Mouse (Mus musculus) kidney, adult 11 months (tissue): Measurements from ENCODE around the gene Nop16.
"Not testable (repeated sequence)": the region's sequence is repeated elsewhere in the genome, so short reads cannot be mapped to it uniquely, and the experiment has no call there.

ENCODE experiments used
- DNase-seq: peaks from one replicate; pipeline ENCODE4 v3.0.0; 2022

Nop16 gene

DNA sequence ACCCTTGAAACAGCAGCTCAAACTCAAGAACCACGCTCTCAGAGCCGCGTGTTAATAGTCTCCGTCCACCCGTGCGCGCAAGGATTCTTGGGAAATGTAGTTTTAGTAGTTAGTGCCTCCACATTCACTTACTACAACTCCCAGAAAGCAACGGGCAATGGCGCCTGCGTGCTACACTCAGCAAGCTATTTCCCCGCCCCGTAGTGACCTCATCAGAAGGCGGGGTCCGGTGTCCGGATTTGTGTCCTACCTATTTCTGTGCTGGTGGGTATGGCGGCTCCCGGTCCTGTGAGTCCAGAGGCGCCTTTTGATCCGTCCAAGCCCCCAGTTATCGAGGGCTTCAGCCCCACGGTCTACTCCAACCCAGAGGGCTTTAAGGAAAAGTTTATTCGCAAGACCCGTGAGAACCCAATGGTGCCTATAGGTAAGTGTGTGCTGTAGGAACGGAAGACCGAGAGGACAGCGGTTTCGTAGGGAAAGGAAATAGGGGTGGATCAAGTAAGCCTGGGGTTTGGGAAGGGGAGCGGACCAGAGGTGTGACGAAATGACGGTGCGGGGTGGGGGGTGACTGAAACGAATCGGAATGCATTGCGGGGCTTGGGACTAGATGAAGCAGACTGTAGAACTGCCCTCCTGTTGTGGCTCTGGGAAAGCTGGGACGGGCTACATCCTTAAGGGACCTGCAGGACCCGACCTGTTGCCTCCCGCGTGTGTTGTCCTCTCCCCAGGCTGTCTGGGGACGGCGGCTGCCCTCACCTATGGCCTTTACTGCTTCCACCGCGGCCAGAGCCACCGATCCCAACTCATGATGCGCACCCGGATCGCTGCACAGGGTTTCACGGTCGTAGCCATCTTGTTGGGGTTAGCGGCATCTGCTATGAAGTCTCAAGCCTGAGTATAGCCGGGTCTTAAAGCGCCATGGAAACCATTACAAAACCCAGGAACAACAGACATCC is at the start of gene Nop16, which contains the start of gene Higd2a:
Nop16 (minus strand) TSS at position 95 of the 956 bp plus-strand sequence.
Higd2a (plus strand) TSS at position 212 of the 956 bp plus-strand sequence.
- peak; percentile 99 for DNase-seq

DNA sequence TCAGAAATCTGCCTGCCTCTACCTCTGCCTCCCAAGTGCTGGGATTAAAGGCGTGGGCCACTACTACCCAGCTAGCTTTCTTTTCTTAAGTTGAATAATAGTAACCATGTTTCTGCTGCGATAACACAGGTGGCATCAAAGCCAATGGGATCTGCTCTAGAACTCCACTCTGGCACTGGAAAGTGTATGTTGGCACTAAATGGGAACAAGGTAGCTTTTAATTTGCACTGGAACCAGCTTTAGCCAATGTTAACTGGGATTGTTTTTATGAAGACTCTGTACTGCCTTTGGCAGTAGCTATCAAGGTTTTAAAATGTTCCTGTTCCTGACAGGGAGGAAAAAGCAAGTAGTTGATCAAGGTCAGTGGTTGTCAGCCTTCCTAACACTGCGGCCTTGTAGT is 45.1 kb upstream of the Nop16 start:
- DNase-seq = no peak

GRCm38 (mm10) chr13:54632731-54633277 is 42.9 kb upstream of the Nop16 start:
- DNase-seq = peak; percentile 29

DNA sequence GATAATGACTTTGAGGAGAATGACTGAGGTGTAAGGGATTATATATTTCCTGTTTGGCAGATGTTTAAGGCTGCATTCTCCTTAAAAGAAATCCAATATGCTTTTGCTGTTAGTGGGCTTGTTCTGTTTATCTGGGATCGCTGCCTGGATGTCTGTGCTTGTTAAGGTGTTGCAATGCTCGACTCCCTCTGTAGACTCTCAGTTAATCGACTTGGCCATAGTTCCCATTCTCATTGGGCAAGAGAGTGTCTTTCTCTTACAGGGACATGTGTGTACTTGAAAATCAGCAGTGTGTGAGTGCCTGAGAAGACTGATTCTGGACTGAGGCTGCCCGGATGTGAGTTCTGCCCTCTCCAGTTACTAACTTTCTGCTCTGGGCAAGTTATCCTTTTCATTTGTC is 39.2 kb upstream of the Nop16 start:
- DNase-seq = no peak

GRCm38 (mm10) chr13:54621960-54622521 is 32.2 kb upstream of the Nop16 start:
- no peak for DNase-seq

DNA sequence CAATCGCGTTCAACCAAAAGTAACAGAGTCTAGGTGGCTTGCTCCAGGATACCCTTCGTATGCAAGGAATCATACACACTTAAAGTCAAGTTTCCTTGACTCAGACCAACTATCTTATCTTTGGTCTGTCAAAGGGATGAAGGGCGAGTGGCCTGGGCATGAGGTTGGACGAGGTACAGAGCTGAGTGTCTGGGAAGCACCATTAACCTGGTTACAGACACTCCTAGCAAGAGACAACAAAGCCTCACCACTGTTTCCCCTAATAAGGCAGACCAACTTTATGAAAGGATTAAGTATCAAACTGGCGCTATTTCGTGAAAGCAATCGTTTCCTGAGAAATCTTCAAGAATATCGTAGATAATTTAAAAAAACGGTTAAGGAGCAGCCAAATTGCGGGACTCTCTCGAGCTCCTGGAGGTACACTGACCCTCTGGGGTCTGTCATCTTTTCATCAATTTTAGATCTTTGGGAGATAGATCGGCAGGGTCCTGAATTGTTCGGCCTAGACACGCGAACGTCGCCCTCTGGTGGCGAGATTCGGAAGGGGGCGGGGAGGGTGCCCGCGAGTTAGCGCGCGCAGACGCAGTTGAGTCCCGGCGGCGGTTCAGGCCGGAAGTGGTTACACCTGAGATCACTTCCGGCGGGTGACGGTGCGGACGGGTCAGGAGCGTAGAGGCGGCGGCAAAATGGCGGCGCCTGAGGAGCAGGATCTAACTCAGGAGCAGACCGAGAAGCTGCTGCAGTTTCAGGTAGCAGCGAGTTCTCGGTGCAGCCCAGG is 31.5 kb upstream of the Nop16 start, which contains the start of gene Faf2:
Faf2 (plus strand) TSS at position 630 of the 778 bp plus-strand sequence.
- peak; percentile 96 for DNase-seq

DNA sequence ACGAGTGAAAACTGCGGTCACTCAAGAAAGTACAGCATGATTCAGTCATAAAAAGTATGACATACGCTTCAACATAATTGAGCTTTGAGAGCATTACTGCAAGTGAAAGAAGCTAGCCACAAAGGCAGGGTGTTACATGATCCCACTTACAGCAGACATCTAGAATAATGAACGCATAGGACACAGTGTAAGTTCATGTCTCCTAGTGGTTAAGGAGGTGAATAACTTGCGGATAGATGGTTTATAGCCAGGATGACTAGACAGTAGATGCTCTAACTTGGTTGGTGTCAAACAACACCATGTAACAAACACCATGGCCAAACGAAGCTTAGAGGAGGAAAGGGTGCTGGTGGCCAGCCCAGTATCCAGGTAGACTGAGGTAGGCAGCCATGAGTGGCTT is 27.1 kb upstream of the Nop16 start:
- no peak for DNase-seq

- no peak for DNase-seq
These were observed 26.4 kb upstream of the Nop16 start for GRCm38 (mm10) chr13:54616307-54616706.

DNA sequence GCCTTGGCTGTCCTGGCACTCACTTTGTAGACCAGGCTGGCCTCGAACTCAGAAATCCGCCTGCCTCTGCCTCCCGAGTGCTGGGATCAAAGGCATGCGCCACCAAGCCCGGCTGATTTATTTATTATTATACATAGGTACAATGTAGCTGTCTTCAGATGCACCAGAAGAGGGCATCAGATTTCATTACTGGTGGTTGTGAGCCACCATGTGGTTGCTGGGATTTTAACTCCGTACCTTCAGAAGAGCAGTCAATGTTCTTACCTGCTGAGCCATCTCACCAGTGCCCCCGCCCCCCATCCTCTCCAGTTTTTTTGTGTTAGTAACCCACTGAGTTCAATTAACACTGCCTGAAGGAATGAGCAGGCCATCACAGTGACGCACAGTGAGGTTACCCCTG is 23.3 kb upstream of the Nop16 start:
- not testable (repeated sequence) for DNase-seq

- DNase-seq = peak; percentile 82
These were observed 21.3 kb upstream of the Nop16 start, which contains the start of gene Cltb for GRCm38 (mm10) chr13:54610972-54611754. Cltb (minus strand) TSS chr13:54611344.

DNA sequence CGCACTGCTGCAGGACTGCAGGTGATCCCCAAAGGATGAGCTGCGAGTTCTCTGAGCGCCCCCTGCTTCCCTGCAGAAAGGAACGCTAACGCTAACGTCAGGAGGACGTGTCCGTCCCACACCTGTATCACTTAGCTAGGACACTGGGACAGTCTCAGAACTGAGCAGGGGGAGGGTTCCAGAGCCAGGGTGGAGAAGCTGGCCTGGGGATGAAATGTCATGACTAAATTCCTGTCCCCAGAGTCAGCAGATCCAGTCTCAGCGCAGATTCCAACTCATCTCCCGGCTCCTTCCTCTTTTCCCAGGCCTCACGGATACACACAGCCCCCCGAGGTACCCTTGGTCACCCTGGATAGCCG is 20.7 kb upstream of the Nop16 start:
- no peak for DNase-seq

GRCm38 (mm10) chr13:54609301-54609700 is 19.4 kb upstream of the Nop16 start:
- DNase-seq = no peak

- DNase-seq = no peak
These were observed 18.8 kb upstream of the Nop16 start for GRCm38 (mm10) chr13:54608666-54609065.

GRCm38 (mm10) chr13:54608002-54608401 is 18.1 kb upstream of the Nop16 start:
- no peak for DNase-seq

DNA sequence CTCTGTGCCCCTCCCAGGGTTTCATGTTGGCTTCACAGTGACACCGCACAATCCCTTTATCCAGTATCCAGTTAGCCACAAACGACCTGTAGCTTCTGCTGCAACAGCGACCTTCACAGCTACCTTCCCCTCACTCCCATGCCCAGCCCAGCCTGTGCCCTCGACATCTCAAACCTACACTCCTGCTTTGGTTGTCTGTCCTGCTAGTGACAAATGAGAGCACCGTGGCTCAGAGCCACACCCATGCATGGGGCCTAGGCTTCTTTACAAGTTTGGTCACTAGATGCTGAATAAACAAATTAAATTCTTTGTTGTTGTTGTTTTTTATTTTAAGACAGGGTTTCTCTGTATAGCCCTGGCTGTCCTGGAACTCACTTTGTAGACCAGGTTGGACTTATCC is 17.3 kb upstream of the Nop16 start:
- no peak for DNase-seq

DNA sequence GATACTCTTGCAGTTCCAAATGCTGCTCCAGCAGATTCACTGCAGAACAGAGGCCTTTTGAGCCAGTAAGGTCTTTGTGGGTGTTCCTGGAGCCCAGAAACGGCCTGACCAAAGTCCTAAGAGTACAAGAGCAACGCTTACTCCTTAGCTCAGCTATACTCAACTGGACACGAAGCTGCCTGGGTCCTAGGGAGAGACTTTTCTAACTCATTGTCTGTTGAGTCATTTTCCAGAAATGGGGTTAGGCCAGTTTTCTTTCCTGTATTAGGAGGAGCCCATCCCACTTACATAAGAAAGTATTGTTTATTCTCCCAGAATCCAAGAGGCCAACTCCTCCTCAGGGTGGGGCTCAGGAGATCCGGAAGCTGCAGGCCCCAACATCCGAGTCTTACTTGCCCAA is 15.5 kb upstream of the Nop16 start:
- DNase-seq = peak; percentile 66

- no peak for DNase-seq
These were observed 14.3 kb upstream of the Nop16 start for GRCm38 (mm10) chr13:54604221-54604620.

DNA sequence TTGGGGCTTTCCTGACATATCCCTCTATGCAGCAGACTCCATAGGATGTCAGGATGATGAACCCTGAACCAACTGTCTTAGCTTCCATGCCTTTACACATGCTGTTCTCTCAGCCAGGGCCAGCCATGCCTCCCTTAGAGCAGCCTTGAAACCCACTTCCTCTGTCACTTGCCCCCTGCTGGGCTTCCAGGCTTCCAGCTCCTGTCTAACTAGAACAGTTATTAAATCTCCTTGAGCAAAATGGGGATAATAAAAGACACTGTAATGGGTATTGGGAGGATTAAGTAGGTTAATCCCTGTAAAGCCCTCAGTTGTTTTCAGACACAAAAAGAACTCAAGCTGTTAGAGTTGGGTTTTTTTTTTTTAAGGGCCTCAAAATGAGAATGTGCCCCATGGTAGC is 13.6 kb upstream of the Nop16 start:
- DNase-seq = no peak

DNA sequence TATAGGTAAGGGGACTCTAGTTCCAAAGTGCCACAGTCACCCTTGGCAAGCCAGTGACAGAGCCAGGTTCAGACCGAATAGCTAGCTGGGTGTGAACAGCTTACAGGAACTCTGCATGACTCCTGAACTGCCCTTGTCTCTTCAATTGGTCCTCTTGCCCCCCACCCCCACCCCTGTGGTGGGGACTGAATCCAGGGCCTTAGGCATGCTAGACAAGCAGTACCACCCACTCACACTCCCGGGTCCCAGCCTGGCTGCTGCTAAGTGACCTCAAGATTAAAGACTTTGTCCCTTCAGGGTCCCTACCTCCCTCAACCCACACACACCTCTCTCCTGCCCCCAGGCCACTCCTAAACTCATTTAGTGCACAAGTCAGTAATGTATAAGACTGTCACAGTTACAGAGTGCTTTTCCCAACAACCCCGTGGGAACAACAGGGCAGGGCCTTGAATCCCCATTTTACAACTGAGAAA is 12.8 kb upstream of the Nop16 start:
- no peak for DNase-seq

- no peak for DNase-seq
These were observed 8.8 kb upstream of the Nop16 start for GRCm38 (mm10) chr13:54598622-54599143.

DNA sequence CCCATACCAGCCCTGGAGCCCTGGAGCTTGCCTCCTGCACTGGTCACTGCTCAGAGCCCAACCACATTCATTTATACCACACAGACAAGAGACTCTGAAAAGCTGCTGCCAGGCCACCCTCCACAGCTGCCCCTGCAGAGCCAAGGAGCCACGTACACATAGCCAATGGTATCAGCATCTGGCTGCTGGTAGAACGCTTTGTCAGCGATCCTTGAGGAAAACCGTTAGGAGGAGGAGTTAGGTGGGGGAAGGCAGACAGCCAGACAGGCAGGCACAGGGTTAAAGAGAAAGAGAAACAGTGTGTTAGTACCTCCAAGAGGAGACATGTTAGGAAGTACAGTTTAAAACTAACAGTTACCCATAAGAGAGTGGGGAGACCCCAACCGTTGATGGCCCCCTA is 7.0 kb upstream of the Nop16 start:
- peak; percentile 55 for DNase-seq
